Mouse (Mus musculus): Measurements from ENCODE around the gene Tssc4.

Gene Tssc4

DNA sequence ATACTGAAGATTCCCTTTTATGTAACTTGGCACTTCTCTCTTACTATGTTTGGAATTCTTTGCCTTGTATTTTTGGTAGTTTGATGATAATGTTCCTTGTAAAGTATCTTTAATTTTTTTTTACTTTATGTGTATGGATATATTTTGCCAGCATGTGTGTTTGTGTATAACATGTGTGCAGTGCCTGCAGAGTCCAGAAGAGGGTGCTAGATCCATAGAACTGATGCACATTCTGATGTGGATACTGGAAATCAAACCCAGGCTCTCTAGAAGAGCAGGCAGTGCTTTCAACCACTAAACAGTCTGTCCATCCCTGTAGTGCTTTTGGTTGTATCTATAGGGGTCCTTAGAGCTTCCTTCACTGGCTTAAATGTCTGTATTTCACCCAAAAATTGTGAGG is 45.7 kb downstream of the Tssc4 start:
- no peak for DNase-seq

DNA sequence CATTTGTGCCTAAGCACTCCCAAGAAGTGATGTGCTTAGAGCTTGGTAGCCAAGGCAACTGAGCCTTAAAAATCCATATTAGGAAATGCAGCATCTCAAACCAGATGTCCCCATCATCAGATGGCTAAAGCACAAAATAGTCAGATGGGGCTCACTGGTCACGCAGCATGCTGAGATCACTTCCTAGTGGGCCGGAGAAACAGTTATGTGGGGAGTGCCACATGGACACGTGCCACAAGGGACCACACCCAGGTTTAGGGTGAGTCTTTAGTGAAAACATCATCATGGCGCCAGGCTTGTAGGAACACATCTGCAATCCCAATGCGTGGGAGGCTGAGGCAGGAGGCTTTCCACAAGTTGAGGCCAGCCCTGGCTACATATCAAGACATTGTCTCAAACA is 47.5 kb downstream of the Tssc4 start:
- DNase-seq = no peak

DNA sequence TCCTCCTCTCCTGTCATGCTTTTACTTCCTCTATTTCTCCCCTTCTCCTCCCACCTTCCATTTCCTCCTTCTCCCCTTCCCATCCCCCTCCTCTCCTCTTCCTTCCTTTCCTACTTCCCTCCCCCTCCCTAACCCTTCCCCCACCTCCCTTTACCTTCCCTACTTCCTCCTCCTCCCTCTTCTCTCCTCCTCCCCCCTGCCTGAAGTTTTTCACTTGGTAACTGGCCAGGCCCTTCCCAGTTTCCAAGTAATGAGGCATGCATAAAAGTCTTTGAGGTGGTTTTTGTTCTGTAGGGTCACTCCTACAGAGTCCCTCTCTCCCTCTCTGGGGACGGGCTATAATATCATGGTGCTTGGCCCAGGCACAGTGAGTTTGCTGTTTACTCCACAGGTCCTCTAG is 50.4 kb downstream of the Tssc4 start:
- DNase-seq = peak; percentile 49

DNA sequence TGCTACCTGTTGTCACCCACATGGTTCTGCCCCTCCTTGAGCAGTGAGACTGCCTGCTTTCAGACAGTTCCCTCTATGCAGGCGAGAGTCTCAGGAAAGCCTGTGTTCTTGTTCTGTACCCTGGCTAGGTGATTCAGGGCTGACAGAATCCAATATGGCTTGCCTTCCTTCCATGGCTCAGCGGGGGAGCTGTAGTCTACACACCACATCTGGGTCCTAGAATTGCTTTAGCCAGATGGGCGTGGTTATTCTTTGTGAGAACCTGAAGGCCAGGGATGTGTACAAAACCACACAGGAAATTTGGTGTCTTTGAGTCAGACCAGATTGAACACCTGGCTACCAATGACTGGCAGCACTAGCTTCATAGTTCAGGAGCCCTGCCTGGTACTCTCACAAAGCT is 50.8 kb downstream of the Tssc4 start:
- DNase-seq = no peak
